Mouse (Mus musculus): Measurements from ENCODE around the gene Rbak. TPM values are rescaled to one million over a fixed set of nuclear protein-coding genes. Genes with fewer than 3 reads are reported as not detected.
"Not testable (repeated sequence)": the region's sequence is repeated elsewhere in the genome, so short reads cannot be mapped to it uniquely, and the experiment has no call there.

The Rbak gene
- polyA plus RNA-seq (2015; fragmentation: Nextera tagmentation; extraction: Ambion mirVana), result 7.0 and 8.4 TPM in 2 replicates

DNA sequence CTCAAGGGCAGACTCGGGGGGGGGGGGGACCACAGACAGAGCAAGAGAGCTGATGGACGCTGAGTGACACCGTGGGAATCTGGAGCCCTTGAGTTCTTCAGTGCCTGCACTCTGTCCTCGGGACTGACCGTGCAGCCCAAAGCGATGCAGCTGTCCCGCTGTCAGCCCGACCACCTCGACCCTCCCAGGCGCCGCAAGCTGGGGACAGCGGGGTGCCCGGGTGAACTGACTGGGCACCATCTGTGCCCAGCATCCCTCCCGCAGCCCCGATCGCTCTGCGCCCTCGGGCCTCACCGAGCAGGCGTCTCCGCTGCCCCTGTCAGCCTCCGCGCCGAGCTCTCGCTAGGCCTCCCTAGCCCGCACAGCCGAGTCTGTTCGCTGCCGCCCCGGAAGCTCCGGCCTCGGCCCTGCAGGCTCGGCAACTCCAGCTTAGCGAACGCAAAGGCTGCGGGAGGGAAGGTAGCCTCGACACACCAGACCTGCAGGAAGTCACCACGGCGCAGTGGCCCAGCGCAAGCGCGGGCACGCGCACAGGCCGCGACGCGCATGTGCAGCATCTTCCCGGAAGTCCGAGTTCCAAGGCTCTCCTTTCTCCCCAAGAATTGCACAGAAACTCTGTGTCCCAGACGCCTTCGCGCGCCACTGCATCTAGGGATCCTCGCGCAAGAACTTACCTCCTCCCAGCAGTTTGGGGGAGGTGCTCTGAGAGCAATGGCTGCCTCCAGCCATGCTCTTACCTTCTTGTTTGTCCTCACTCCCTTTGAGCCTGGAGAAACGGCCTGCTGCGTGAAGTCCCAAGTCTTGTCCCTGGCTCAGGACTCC is at the start of gene Rbak, which contains the start of gene Spdye4b:
Gene Rbak, minus strand, starts transcription at position 521 of the 822 bp plus-strand sequence.
Gene Spdye4b, plus strand, starts transcription at position 763 of the 822 bp plus-strand sequence.
- peaks cover 17% of the 10 kb centered on the region for H3K36me3 ChIP-seq
- H3K4me2 ChIP-seq (replicated peaks), result peak within 1 kb of the TSS; percentile 80
- WGBS, result under 1% methylated on average over 57 of the region's 58 CpGs

GRCm38 (mm10) chr5:143226790-143227189 is 46.2 kb upstream of the Rbak start, which contains the start of gene Spdye4a:
Spdye4a (minus strand) TSS chr5:143226890.
- Histone ChIP-seq H3K27me3 (replicated peaks) (no peaks in the 10 kb centered on the region), H3K4me1 (replicated peaks) (no peaks in the 10 kb centered on the region), H3K9ac (no peak within 1 kb of the TSS), H3K36me3 (no peaks in the 10 kb centered on the region), H3K27ac (no peak within 1 kb of the TSS), H3K4me3 (replicated peaks) (no peak within 1 kb of the TSS), H3K4me2 (replicated peaks) (no peak within 1 kb of the TSS), H3K9me3 (no peaks in the 10 kb centered on the region; the same call in 1 of the 2 replicates)
- ATAC-seq, result no peak
- 79% methylated on average over 3 of the region's 3 CpGs for WGBS

More for the DNA sequence above, at the start of gene Rbak, which contains the start of gene Spdye4b:
- Histone ChIP-seq H3K27me3 (replicated peaks) (no peaks in the 10 kb centered on the region), H3K9ac (peak within 1 kb of the TSS; percentile 95), H3K9me3 (no peaks in the 10 kb centered on the region), H3K4me3 (replicated peaks) (peak within 1 kb of the TSS; percentile 77), H3K4me1 (replicated peaks) (0 out of 2 replicates have a peak, but pooled peaks cover 7% of the 10 kb centered on the region), H3K27ac (peak within 1 kb of the TSS; percentile 78)
- ATAC-seq, result peak; percentile 99

- WGBS, result 72% methylated on average over 1 of the region's 1 CpGs
- Histone ChIP-seq H3K9ac (no peak overlapping the region), H3K9me3 (no peaks in the 10 kb centered on the region), H3K27ac (no peak overlapping the region), H3K27me3 (replicated peaks) (no peaks in the 10 kb centered on the region), H3K4me2 (replicated peaks) (no peak overlapping the region), H3K4me1 (replicated peaks) (no peaks in the 10 kb centered on the region), H3K4me3 (replicated peaks) (no peak overlapping the region), H3K36me3 (no peaks in the 10 kb centered on the region)
- ATAC-seq, result no peak
These were observed 41.7 kb upstream of the Rbak start for GRCm38 (mm10) chr5:143222287-143222686.

DNA sequence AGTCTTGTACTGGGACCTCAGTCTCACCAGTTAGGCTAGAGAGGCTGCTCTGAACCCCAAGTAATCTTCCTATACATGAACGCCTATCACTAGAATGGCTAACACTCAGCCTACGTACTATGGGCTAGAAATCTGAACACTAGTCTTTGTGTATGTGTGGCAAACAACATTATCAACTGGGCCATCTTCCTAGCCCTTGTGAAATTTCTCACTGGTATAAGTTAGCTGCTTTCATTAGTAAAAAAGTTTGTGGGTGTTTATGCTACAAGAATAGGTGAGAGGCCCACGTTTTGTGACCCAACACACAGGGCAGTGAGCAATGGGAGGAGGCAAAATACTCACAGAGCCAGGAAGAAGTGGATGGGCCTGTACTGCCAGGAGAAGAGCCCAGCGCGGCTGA is 40.4 kb upstream of the Rbak start:
- 77% methylated on average over 5 of the region's 5 CpGs for WGBS
- Histone ChIP-seq H3K9ac (no peak overlapping the region), H3K4me1 (replicated peaks) (no peaks in the 10 kb centered on the region), H3K27me3 (replicated peaks) (no peaks in the 10 kb centered on the region), H3K4me3 (replicated peaks) (no peak overlapping the region), H3K36me3 (no peaks in the 10 kb centered on the region), H3K4me2 (replicated peaks) (no peak overlapping the region), H3K27ac (no peak overlapping the region), H3K9me3 (no peaks in the 10 kb centered on the region)
- ATAC-seq, result no peak

- H3K4me1 ChIP-seq (replicated peaks), result no peaks in the 10 kb centered on the region
- 49% methylated on average over 2 of the region's 2 CpGs for WGBS
- no peak overlapping the region for H3K27ac ChIP-seq
- H3K9ac ChIP-seq, result no peak overlapping the region
- no peak overlapping the region for H3K4me2 ChIP-seq (replicated peaks)
- H3K27me3 ChIP-seq (replicated peaks), result no peaks in the 10 kb centered on the region
- H3K9me3 ChIP-seq, result no peaks in the 10 kb centered on the region
- no peak overlapping the region for H3K4me3 ChIP-seq (replicated peaks)
- no peaks in the 10 kb centered on the region for H3K36me3 ChIP-seq
- peak; percentile 92 for ATAC-seq
These were observed 33.3 kb upstream of the Rbak start for GRCm38 (mm10) chr5:143213832-143214231.

GRCm38 (mm10) chr5:143205015-143205414 is 24.4 kb upstream of the Rbak start:
- no peaks in the 10 kb centered on the region for H3K36me3 ChIP-seq
- WGBS, result 82% methylated on average over 3 of the region's 3 CpGs
- no peak overlapping the region for H3K4me3 ChIP-seq (replicated peaks)
- no peak overlapping the region for H3K27ac ChIP-seq
- no peak for ATAC-seq
- peaks cover 3% of the 10 kb centered on the region; the same call in 1 of the 2 replicates for H3K9me3 ChIP-seq
- no peak overlapping the region for H3K4me2 ChIP-seq (replicated peaks)
- no peaks in the 10 kb centered on the region for H3K27me3 ChIP-seq (replicated peaks)
- no peaks in the 10 kb centered on the region for H3K4me1 ChIP-seq (replicated peaks)
- no peak overlapping the region for H3K9ac ChIP-seq

DNA sequence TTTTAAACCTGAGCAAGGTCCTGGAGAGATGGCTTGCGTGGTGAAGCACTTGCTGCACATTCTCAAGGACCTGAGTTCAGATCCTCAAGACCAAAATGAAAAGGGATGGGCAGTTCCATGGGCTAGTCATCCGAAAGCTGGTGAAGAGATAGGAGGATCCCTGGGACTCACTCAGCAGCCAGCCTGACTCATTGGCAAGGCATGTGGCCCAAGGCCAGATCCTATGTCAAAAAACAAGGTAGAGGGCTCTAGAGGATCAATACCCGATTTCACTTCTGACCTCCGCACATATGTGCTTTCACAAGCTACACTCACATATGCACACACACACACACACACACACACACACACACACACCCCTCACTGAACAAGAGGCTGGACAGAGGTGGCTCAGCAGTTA is 15.9 kb upstream of the Rbak start:
- H3K9ac ChIP-seq, result no peak overlapping the region
- no peaks in the 10 kb centered on the region for H3K27me3 ChIP-seq (replicated peaks)
- H3K4me2 ChIP-seq (replicated peaks), result no peak overlapping the region
- H3K36me3 ChIP-seq, result no peaks in the 10 kb centered on the region
- no peak overlapping the region for H3K27ac ChIP-seq
- no peaks in the 10 kb centered on the region for H3K9me3 ChIP-seq
- H3K4me1 ChIP-seq (replicated peaks), result no peaks in the 10 kb centered on the region
- 80% methylated on average over 4 of the region's 4 CpGs for WGBS
- no peak overlapping the region for H3K4me3 ChIP-seq (replicated peaks)
- no peak for ATAC-seq

DNA sequence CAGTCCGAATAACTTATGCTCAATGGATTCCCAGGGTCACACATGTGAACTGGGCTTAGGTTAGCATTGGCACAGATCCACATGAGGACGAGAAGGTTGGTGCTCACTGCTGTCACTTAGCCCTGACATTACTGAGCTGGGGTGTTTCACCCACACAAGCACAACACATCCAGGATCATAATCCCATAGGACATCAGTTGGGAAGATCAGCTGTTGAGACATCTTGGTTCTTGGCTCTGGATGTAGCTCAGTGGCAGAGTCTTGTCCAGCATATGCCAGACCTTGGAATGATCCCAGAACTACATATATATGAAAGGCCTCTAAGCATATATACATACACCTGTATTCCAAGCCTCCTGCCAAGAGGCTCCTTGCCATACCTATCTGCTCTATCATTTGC is 14.6 kb upstream of the Rbak start:
- 86% methylated on average over 2 of the region's 2 CpGs for WGBS
- Histone ChIP-seq H3K9ac (no peak overlapping the region), H3K4me3 (replicated peaks) (no peak overlapping the region), H3K27me3 (replicated peaks) (no peaks in the 10 kb centered on the region), H3K27ac (no peak overlapping the region), H3K4me1 (replicated peaks) (no peaks in the 10 kb centered on the region), H3K4me2 (replicated peaks) (no peak overlapping the region), H3K9me3 (no peaks in the 10 kb centered on the region), H3K36me3 (no peaks in the 10 kb centered on the region)
- ATAC-seq, result no peak

GRCm38 (mm10) chr5:143194747-143195146 is 14.2 kb upstream of the Rbak start:
- not testable (repeated sequence) for ATAC-seq; H3K4me3 ChIP-seq (replicated peaks); H3K9ac ChIP-seq; H3K9me3 ChIP-seq; H3K27me3 ChIP-seq (replicated peaks); H3K4me1 ChIP-seq (replicated peaks); H3K36me3 ChIP-seq; H3K27ac ChIP-seq; H3K4me2 ChIP-seq (replicated peaks)
- WGBS, result 60% methylated on average over 8 of the region's 8 CpGs

GRCm38 (mm10) chr5:143192806-143193205 is 12.2 kb upstream of the Rbak start:
- Histone ChIP-seq H3K4me3 (replicated peaks) (no peak overlapping the region), H3K27ac (no peak overlapping the region), H3K4me1 (replicated peaks) (no peaks in the 10 kb centered on the region), H3K9ac (no peak overlapping the region), H3K9me3 (no peaks in the 10 kb centered on the region), H3K36me3 (no peaks in the 10 kb centered on the region), H3K27me3 (replicated peaks) (no peaks in the 10 kb centered on the region), H3K4me2 (replicated peaks) (no peak overlapping the region)
- WGBS, result 84% methylated on average over 8 of the region's 8 CpGs
- no peak for ATAC-seq

DNA sequence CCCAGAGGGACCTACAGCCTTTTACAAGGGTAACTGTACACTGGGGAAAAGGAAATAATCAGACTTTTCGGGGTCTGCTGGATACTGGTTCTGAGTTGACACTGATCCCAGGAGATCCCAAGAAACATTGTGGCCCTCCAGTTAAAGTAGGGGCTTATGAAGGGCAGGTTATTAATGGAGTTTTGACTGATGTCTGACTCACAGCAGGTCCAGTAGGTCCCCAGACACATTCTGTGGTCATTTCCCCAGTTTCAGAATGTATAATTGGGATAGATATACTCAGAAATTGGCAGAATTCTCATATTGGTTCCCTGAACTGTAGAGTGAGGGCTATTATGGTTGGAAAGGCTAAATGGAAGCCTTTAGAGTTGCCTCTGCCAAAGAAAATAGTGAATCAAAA is 7.4 kb upstream of the Rbak start:
- not testable (repeated sequence) for H3K36me3 ChIP-seq; H3K9ac ChIP-seq; H3K27me3 ChIP-seq (replicated peaks); H3K27ac ChIP-seq; H3K9me3 ChIP-seq; H3K4me2 ChIP-seq (replicated peaks); H3K4me3 ChIP-seq (replicated peaks); H3K4me1 ChIP-seq (replicated peaks); ATAC-seq
- 92% methylated on average over 1 of the region's 1 CpGs for WGBS

DNA sequence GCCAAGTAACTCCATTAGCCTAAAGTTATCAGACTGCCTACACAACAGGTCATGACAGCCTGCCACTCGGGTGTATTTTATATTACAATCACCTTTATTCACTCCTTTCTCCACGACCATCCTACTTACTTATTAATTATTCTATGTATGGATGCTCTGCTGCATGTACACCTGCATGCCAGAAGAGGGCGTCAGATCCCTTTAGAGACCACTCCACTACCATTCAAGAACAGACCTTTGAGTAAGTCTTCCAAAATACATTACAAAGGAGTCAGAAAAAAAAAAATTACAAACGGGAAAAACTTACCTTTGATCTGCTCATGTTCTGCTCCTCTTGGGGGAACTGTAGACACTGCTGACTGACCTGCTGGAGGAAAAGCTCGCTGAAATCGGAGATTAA is 1.4 kb downstream of the Rbak start:
- Histone ChIP-seq H3K4me2 (replicated peaks) (peak overlapping the region; percentile 80), H3K27ac (no peak overlapping the region), H3K4me1 (replicated peaks) (0 out of 2 replicates have a peak, but pooled peaks cover 7% of the 10 kb centered on the region), H3K36me3 (peaks cover 26% of the 10 kb centered on the region), H3K27me3 (replicated peaks) (no peaks in the 10 kb centered on the region), H3K9ac (0 out of 2 replicates have a peak overlapping the region, but pooled peaks have one; percentile 95), H3K9me3 (no peaks in the 10 kb centered on the region), H3K4me3 (replicated peaks) (peak overlapping the region; percentile 77; the same call in 1 of the 2 replicates)
- 35% methylated on average over 6 of the region's 6 CpGs for WGBS
- no peak for ATAC-seq

Measured in intestine, embryonic 15.5 days (tissue).